In the genomic region with DNA sequence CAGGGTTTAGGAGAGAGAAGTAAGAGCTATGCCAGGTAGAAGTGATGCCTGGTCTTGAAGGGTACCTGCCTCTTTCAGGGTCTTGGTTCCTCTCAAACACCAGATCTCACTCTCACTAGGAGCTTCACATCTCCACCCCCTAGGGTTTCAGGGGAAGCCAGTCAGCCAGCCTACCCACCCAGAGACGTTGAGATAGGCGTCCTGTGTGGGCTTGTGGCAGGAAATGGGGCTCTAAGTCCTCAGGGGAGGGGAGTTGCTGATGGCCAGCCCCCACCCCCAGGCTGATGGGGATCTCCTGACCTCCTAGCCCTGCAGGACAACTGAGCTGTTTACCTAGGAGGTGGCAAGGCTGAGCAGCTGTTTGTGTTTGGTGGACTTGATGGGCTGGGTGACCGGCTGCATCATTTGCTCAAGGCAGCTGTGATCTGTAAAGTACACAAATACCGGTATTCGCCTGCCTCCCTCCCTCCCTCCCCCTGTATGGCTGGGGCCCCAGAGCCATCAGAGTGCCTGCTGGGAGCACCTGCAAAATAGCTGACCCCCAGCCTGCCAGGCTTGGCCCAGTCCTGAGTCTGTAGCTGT, we compare ENCODE assay signal across 15 mouse cellular contexts. TPM values are rescaled to one million over a fixed set of nuclear protein-coding genes. Genes with fewer than 3 reads are reported as not detected.
DNase-seq lines count a peak whose midpoint lies in the region; ATAC-seq lines count a peak whose summit lies in the region.
"Had no signal": no experiment of that assay in that cellular context is flagged by ENCODE, and none has a peak within 500 bp of the region (broad histone marks: within the 10 kb centered on the region; RNA-seq: fewer than 3 reads in every experiment).

No protein-coding gene starts in this region.

- peaks cover 38% of the 10 kb centered on the region for H3K36me3 ChIP-seq in megakaryocyte, embryonic 14.5 days (replicated peaks; ENCODE audit: low read length)
- no peaks in the 10 kb centered on the region for H3K36me3 ChIP-seq in forebrain, embryonic 15.5 days
- H3K36me3 ChIP-seq: embryonic facial prominence, embryonic 10.5 days; G1E; midbrain, embryonic 15.5 days; neural tube, embryonic 12.5 days had no signal

- no peaks in the 10 kb centered on the region for H3K9me3 ChIP-seq in megakaryocyte, embryonic 14.5 days
- H3K9me3 ChIP-seq in forebrain, embryonic 15.5 days, result no peaks in the 10 kb centered on the region
- H3K9me3 ChIP-seq: G1E; midbrain, embryonic 15.5 days; neural tube, embryonic 12.5 days had no signal

- H3K4me3 ChIP-seq in megakaryocyte, embryonic 14.5 days (replicated peaks), result peak overlapping the region; percentile 95
- no peak overlapping the region for H3K4me3 ChIP-seq in forebrain, embryonic 15.5 days
- H3K4me3 ChIP-seq: heart, adult 2 months; midbrain, embryonic 15.5 days; neural tube, embryonic 12.5 days had no signal

- peak; percentile 7 for DNase-seq in cerebellum, adult 11 months
- DNase-seq in cerebellum, postnatal 14 days, result no peak
- DNase-seq in natural killer cell, adult 2 months (ENCODE audit: low spot score in 2 of 2), result peak; percentile 77 to 89
- peak; percentile 62 for DNase-seq in yolk sac, embryonic 10.5 days (ENCODE audit: low spot score)
- no peak for DNase-seq in ovary, adult 18-20 months (ENCODE audit: low spot score)
- DNase-seq: heart, adult 2 months; kidney, postnatal 10 days had no signal

- H3K27ac ChIP-seq in forebrain, embryonic 15.5 days (replicated peaks), result no peak overlapping the region
- H3K27ac ChIP-seq: embryonic facial prominence, embryonic 10.5 days; heart, adult 2 months; macrophage; midbrain, embryonic 15.5 days; neural tube, embryonic 12.5 days had no signal

- H3K27me3 ChIP-seq in megakaryocyte, embryonic 14.5 days (replicated peaks), result peaks cover 20% of the 10 kb centered on the region
- H3K27me3 ChIP-seq in forebrain, embryonic 15.5 days, result peaks cover 19% of the 10 kb centered on the region

- no peak overlapping the region for H3K9ac ChIP-seq in forebrain, embryonic 15.5 days (replicated peaks)
- H3K9ac ChIP-seq: midbrain, embryonic 15.5 days; neural tube, embryonic 12.5 days had no signal

- ATAC-seq in megakaryocyte, adult 5-6 weeks (ENCODE audit: poor library complexity, severe bottlenecking), result no peak
- ATAC-seq in forebrain, embryonic 15.5 days (replicated peaks), result no peak
- ATAC-seq: midbrain, embryonic 15.5 days had no signal

- no peak overlapping the region for H3K4me2 ChIP-seq in forebrain, embryonic 15.5 days (replicated peaks)
- H3K4me2 ChIP-seq: midbrain, embryonic 15.5 days; neural tube, embryonic 12.5 days had no signal

- WGBS in forebrain, embryonic 15.5 days, result 33% methylated on average over 5 of the region's 5 CpGs

- peaks cover 83% of the 10 kb centered on the region for H3K4me1 ChIP-seq in megakaryocyte, embryonic 14.5 days
- peaks cover 18% of the 10 kb centered on the region for H3K4me1 ChIP-seq in forebrain, embryonic 15.5 days

RNA-seq across cellular contexts. Expression of a gene that starts 8.0 kb away (rescaled TPM):
- 123 and 223 TPM in 2 replicates for polyA plus RNA-seq in megakaryocyte, embryonic 14.5 days (2012; ENCODE audit: insufficient read depth, low replicate concordance)
- total RNA-seq in megakaryocyte, adult 5-6 weeks (2015), result 77.6 and 92.0 TPM in 2 replicates
- 87.5 and 88.7 TPM in 2 replicates for total RNA-seq in megakaryocyte, adult 5-6 weeks (2017)
- polyA plus RNA-seq in forebrain, embryonic 15.5 days (2015; fragmentation: Nextera tagmentation; extraction: Ambion mirVana), result 45.8 and 50.5 TPM in 2 replicates

RNA-seq across cellular contexts. Expression of a gene that starts 21.4 kb away (rescaled TPM):
- polyA plus RNA-seq in megakaryocyte, embryonic 14.5 days (2012; ENCODE audit: insufficient read depth, low replicate concordance), result 1.2 and 3.4 TPM in 2 replicates
- total RNA-seq in megakaryocyte, adult 5-6 weeks (2015), result 22.9 and 25.7 TPM in 2 replicates
- 28.1 and 46.6 TPM in 2 replicates for total RNA-seq in megakaryocyte, adult 5-6 weeks (2017)
- polyA plus RNA-seq in forebrain, embryonic 15.5 days (2015; fragmentation: Nextera tagmentation; extraction: Ambion mirVana), result 0.10 TPM in 1 of 2 replicates, not detected in the other
- polyA plus RNA-seq: embryonic facial prominence, embryonic 10.5 days; G1E; neural tube, embryonic 12.5 days had no signal

RNA-seq across cellular contexts. Expression of a gene that starts 32.1 kb away (rescaled TPM):
- 9.2 and 14.1 TPM in 2 replicates for polyA plus RNA-seq in megakaryocyte, embryonic 14.5 days (2012; ENCODE audit: insufficient read depth, low replicate concordance)
- total RNA-seq in megakaryocyte, adult 5-6 weeks (2015), result 23.9 and 25.7 TPM in 2 replicates
- total RNA-seq in megakaryocyte, adult 5-6 weeks (2017), result 6.1 and 8.7 TPM in 2 replicates
- polyA plus RNA-seq in forebrain, embryonic 15.5 days (2015; fragmentation: Nextera tagmentation; extraction: Ambion mirVana), result 10.8 and 12.4 TPM in 2 replicates

RNA-seq across cellular contexts. Expression of a gene that starts 32.5 kb away (rescaled TPM):
- 23.4 and 27.1 TPM in 2 replicates for polyA plus RNA-seq in megakaryocyte, embryonic 14.5 days (2012; ENCODE audit: insufficient read depth, low replicate concordance)
- 16.1 and 17.7 TPM in 2 replicates for total RNA-seq in megakaryocyte, adult 5-6 weeks (2015)
- total RNA-seq in megakaryocyte, adult 5-6 weeks (2017), result 23.9 and 36.1 TPM in 2 replicates
- 19.0 and 24.1 TPM in 2 replicates for polyA plus RNA-seq in forebrain, embryonic 15.5 days (2015; fragmentation: Nextera tagmentation; extraction: Ambion mirVana)

Comparison
In these comparisons a context has a peak if more than half of its experiments do, and no peak if none do; other contexts are left out.
1. DNase-seq: peak in cerebellum, adult 11 months (single experiment), natural killer cell, adult 2 months (2 of 2) and yolk sac, embryonic 10.5 days (single experiment); none in cerebellum, postnatal 14 days (0 of 2) and ovary, adult 18-20 months (single experiment).